Mouse (Mus musculus): ENCODE results near the gene Fam133b.

DNA sequence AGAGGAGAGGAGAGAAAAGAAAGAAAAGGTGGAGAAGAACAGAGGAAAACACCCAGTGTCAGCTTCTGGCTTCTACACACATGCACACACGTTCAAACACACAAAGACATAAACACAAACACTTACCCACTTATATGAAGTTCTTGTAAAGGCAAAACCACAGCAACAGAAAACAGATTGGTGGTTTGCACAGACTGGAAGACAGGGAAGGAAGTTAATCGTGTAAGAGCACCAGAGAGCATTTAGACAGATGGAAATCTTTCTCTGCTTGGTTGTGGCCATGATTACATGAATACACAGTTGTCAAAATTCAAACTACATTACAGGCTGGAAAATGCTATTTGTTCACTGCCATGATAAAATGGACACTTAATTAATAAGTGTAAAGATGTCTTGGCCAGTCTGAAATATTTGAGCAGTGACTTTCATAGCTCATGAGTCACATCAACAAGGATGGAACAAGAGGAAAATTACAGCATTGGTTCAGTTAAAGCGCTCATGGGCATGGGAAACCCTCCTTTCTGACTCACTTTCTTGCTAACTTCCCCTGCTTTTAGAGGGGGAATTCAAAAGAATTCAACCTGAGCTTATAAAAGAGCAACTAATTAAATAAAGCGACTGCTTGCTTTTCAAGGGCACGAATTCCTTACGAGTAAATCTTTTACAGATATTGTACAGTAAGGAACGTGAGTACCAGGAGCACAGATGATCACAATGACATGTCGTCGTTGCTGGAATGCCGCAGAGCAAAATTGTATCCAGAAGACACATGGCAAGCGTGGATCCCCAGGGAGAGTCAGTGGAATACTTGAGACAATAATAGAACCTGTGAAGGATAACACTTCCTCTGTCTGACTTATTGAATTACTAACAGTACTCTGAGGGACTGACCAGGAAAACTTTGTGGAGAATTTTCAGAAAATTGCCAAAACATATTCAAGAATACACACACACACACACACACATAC is 4.8 kb upstream of the Fam133b start:
- TF ChIP-seq CTCF (IDR thresholded peaks at IDR 0.05; ENCODE audit: low read depth, low read length): no peak
- TF ChIP-seq POLR2A (IDR thresholded peaks at IDR 0.05; ENCODE audit: extremely low read depth, insufficient read depth, low read length): no peak
